Mouse (Mus musculus) heart, embryonic 11.5 days (tissue): ENCODE data around the gene Iqca. TPM values are rescaled to one million over a fixed set of nuclear protein-coding genes. Genes with fewer than 3 reads are reported as not detected.

ENCODE experiments used
- ATAC-seq: fragments of 200-750 bp; cut with Nextera tagmentation; replicated peaks from 2 replicates; pipeline ENCODE4 v1.8.0; 2017; ENCODE audit warnings: moderate library complexity; ENCODE audit not compliant: insufficient number of reproducible peaks, low FRiP score, low TSS enrichment
- H3K27ac ChIP-seq: fragments of 300-500 bp; sonication (generic); 2 replicates; pipeline ENCODE4 v1.5.1; 2014; ENCODE audit warnings: mild to moderate bottlenecking, low read depth, low read length
- H3K27me3 ChIP-seq: fragments of 300-500 bp; sonication (generic); 2 replicates; pipeline ENCODE4 v1.6.1; 2014; ENCODE audit warnings: mild to moderate bottlenecking, low read length, mixed read lengths; ENCODE audit not compliant: control insufficient read depth, insufficient read depth
- H3K36me3 ChIP-seq: fragments of 300-500 bp; sonication (generic); 2 replicates; pipeline ENCODE4 v1.6.1; 2014; ENCODE audit warnings: mild to moderate bottlenecking, low read length, moderate library complexity, mixed read lengths; ENCODE audit not compliant: control insufficient read depth, insufficient read depth
- H3K4me1 ChIP-seq: fragments of 300-500 bp; sonication (generic); 2 replicates; pipeline ENCODE4 v1.6.1; 2014; ENCODE audit warnings: low read length; ENCODE audit not compliant: control insufficient read depth, insufficient read depth
- H3K4me2 ChIP-seq: fragments of 300-500 bp; sonication (generic); 2 replicates; pipeline ENCODE4 v1.6.1; 2014; ENCODE audit warnings: mild to moderate bottlenecking, moderate library complexity
- H3K4me3 ChIP-seq: fragments of 300-500 bp; sonication (generic); 2 replicates; pipeline ENCODE4 v1.5.1; 2014; ENCODE audit warnings: low read depth, low read length
- H3K9ac ChIP-seq: fragments of 300-500 bp; sonication (generic); 2 replicates; pipeline ENCODE4 v1.6.1; 2014; ENCODE audit warnings: mild to moderate bottlenecking, low read depth, low read length, moderate library complexity
- H3K9me3 ChIP-seq: fragments of 300-500 bp; sonication (generic); replicated peaks from 2 replicates; pipeline ENCODE4 v1.6.1; 2016; ENCODE audit warnings: low read length; ENCODE audit not compliant: control insufficient read depth
- WGBS: fragments of 180-500 bp; shearing (Covaris S2); extraction: QIAGEN DNeasy Blood & Tissue Kit; methylation state at CpG from one replicate; pipeline ENCODE4 v1.1.7; 2014; ENCODE audit not compliant: insufficient replicate concordance; 5-methylcytosine and 5-hydroxymethylcytosine counted together
- polyA plus RNA-seq: library from polyadenylated mRNA; unstranded; fragments of >200 nt; fragmentation: Nextera tagmentation; extraction: Ambion mirVana; gene quantifications from 2 replicates; pipeline ENCODE4 v1.2.1, GENCODE M21; 2014

Iqca gene
- polyA plus RNA-seq, 1 experiment from 2014 or later = not detected

- no peaks in the 10 kb centered on the region for H3K4me1 ChIP-seq
- 67% methylated on average over 10 of the region's 10 CpGs for WGBS
- no peaks in the 10 kb centered on the region for H3K36me3 ChIP-seq
- H3K9me3 ChIP-seq = no peaks in the 10 kb centered on the region
- ATAC-seq = no peak
- H3K9ac ChIP-seq = no peak overlapping the region
- no peaks in the 10 kb centered on the region for H3K27me3 ChIP-seq
- H3K4me2 ChIP-seq = no peak overlapping the region
- H3K27ac ChIP-seq = no peak overlapping the region
- no peak overlapping the region for H3K4me3 ChIP-seq
Observed at GRCm38 (mm10) chr1:90100360-90101232, 52.6 kb downstream of the Iqca start.

GRCm38 (mm10) chr1:90092816-90093493 lies 60.2 kb downstream of the Iqca start:
- H3K27ac ChIP-seq = no peak overlapping the region
- ATAC-seq = no peak
- H3K9ac ChIP-seq = no peak overlapping the region
- no peak overlapping the region for H3K4me2 ChIP-seq
- WGBS = 74% methylated on average over 10 of the region's 10 CpGs
- no peaks in the 10 kb centered on the region for H3K27me3 ChIP-seq
- H3K9me3 ChIP-seq = no peaks in the 10 kb centered on the region
- no peaks in the 10 kb centered on the region for H3K36me3 ChIP-seq
- no peak overlapping the region for H3K4me3 ChIP-seq
- no peaks in the 10 kb centered on the region for H3K4me1 ChIP-seq

GRCm38 (mm10) chr1:90088192-90088990 lies 64.8 kb downstream of the Iqca start:
- H3K4me1 ChIP-seq = 0 out of 2 replicates have a peak, but pooled peaks cover 5% of the 10 kb centered on the region
- no peak for ATAC-seq
- H3K4me3 ChIP-seq = no peak overlapping the region
- H3K27ac ChIP-seq = no peak overlapping the region
- no peak overlapping the region for H3K9ac ChIP-seq
- H3K36me3 ChIP-seq = no peaks in the 10 kb centered on the region
- no peak overlapping the region for H3K4me2 ChIP-seq
- 76% methylated on average over 6 of the region's 6 CpGs for WGBS
- no peaks in the 10 kb centered on the region for H3K9me3 ChIP-seq
- H3K27me3 ChIP-seq = no peaks in the 10 kb centered on the region

- no peak for ATAC-seq
- no peaks in the 10 kb centered on the region for H3K9me3 ChIP-seq
Observed at GRCm38 (mm10) chr1:90086461-90086860, 66.7 kb downstream of the Iqca start.

GRCm38 (mm10) chr1:90085526-90086157 lies 67.6 kb downstream of the Iqca start:
- no peak overlapping the region for H3K9ac ChIP-seq
- ATAC-seq = no peak
- 46% methylated on average over 6 of the region's 6 CpGs for WGBS
- no peaks in the 10 kb centered on the region for H3K27me3 ChIP-seq
- no peak overlapping the region for H3K27ac ChIP-seq
- H3K36me3 ChIP-seq = no peaks in the 10 kb centered on the region
- H3K4me2 ChIP-seq = no peak overlapping the region
- no peaks in the 10 kb centered on the region for H3K9me3 ChIP-seq
- H3K4me1 ChIP-seq = 0 out of 2 replicates have a peak, but pooled peaks cover 5% of the 10 kb centered on the region
- no peak overlapping the region for H3K4me3 ChIP-seq

More at GRCm38 (mm10) chr1:90086461-90086860, 66.7 kb downstream of the Iqca start:
- 78% methylated on average over 10 of the region's 10 CpGs for WGBS
- Histone ChIP-seq H3K9ac (no peak overlapping the region), H3K4me2 (no peak overlapping the region), H3K4me3 (no peak overlapping the region), H3K4me1 (0 out of 2 replicates have a peak, but pooled peaks cover 5% of the 10 kb centered on the region), H3K36me3 (no peaks in the 10 kb centered on the region), H3K27me3 (no peaks in the 10 kb centered on the region), H3K27ac (no peak overlapping the region)

- Histone ChIP-seq H3K4me3 (no peak overlapping the region), H3K4me2 (no peak overlapping the region), H3K9me3 (no peaks in the 10 kb centered on the region), H3K27ac (no peak overlapping the region), H3K36me3 (no peaks in the 10 kb centered on the region), H3K9ac (no peak overlapping the region), H3K4me1 (no peaks in the 10 kb centered on the region), H3K27me3 (no peaks in the 10 kb centered on the region)
- ATAC-seq = no peak
- 78% methylated on average over 2 of the region's 2 CpGs for WGBS
Observed at GRCm38 (mm10) chr1:90076291-90076690, 76.9 kb downstream of the Iqca start.

- WGBS = 80% methylated on average over 5 of the region's 5 CpGs
- no peak for ATAC-seq
Observed at GRCm38 (mm10) chr1:90074779-90075178, 78.4 kb downstream of the Iqca start.

More at GRCm38 (mm10) chr1:90074779-90075178, 78.4 kb downstream of the Iqca start:
- no peaks in the 10 kb centered on the region for H3K36me3 ChIP-seq
- H3K27ac ChIP-seq = no peak overlapping the region
- H3K4me1 ChIP-seq = no peaks in the 10 kb centered on the region
- H3K27me3 ChIP-seq = 0 out of 2 replicates have a peak, but pooled peaks cover 2% of the 10 kb centered on the region
- no peak overlapping the region for H3K9ac ChIP-seq
- no peak overlapping the region for H3K4me2 ChIP-seq
- no peak overlapping the region for H3K4me3 ChIP-seq
- H3K9me3 ChIP-seq = no peaks in the 10 kb centered on the region
